Mouse (Mus musculus) layer of hippocampus, adult 9-11 months (tissue): Measurements from ENCODE around the gene Six5.

Experiments used
- DNase-seq: peaks from one replicate; pipeline ENCODE4 v3.0.0; 2022

Six5 gene

DNA sequence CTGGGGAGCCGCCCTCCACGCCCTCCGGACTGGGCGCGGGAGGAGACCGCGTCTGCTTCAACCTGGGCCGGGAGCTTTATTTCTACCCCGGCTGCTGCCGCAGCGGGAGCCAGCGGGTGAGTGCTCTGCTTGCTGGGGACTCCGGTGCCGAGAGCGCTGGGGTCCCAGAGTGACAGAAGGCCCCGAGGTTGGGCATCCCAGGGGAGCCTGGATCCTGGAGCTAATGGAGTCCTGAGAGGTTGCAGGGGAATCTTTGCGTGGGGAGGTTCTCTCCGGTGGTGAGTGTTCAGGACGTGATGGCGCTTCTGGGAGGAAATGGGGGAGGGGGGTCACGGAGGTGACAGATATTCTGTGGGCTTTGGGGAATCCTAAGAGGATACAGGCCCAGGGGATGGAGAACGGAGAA, 17.8 kb upstream of the Six5 start:
- DNase-seq = no peak

DNA sequence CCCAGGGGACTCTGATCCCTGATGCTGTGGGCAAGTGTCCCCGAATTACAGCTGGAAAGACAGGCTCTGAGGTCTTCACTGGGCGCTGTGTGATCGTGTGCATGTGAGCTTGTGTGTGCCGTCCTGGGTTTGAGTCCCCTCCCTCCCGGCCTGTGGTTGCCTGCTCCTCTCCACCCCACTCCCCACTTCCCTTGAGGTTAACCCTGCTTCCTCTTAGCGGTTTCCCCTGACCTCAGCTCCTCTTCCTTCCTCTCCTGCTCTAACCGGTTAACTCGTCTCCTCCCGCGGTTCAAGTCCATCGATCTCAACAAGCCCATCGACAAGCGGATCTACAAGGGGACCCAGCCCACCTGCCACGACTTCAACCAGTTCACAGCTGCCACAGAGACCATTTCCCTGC, 16.6 kb upstream of the Six5 start:
- DNase-seq = no peak

DNA sequence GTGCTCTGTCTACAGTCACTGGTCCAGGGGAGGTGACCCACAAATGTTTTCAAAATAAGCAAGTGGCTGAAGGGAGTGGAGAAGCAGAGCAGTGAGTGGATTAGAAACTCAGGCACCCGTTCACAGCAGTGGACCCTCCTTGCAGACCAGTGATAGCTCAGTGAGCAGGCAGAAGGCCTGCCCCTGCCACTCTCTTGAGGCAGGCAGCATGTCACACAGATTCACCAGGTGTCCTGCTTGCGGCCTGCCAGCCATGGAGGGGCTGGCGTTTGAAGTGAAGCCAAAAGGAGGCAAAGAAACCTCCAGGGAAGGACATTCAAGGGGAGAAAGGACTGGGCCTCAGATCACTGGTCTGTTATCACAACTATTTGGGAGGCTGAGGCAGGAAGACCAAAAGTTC, 15.7 kb upstream of the Six5 start:
- DNase-seq = no peak

DNA sequence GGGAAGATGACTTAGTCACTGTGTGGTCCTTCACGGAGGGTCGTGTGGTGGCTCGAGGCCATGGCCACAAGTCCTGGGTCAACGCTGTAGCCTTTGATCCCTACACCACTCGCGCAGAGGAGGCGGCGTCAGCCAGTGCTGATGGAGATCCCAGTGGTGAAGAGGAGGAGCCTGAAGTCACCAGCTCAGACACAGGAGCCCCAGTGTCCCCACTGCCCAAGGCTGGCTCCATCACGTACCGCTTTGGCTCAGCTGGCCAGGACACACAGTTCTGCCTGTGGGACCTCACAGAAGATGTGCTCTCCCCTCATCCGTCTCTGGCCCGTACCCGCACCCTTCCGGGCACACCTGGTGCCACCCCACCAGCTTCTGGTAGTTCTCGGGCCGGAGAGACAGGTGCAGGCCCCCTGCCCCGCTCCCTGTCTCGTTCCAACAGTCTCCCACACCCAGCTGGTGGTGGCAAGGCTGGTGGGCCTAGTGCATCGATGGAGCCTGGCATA, 13.9 kb upstream of the Six5 start:
- peak; percentile 63 for DNase-seq

DNA sequence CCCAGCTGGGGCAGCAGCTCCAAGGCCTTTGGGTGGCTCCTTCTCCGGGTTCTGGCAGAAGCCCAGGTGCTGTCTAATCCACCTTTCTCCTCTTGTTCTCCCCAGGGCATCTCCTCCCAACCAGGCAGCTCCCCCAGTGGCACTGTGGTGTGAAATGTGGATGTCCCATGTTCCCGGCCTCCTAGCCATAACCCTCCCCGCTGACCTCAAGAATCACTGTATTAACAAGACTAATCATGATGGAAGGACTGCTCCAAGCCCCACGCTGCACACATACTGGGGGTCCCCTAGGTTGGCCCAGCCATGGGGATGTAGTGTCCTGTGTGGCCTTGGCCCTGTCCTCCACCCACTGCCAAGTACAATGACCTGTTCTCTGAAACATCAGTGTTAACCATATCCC, 12.2 kb upstream of the Six5 start:
- DNase-seq = no peak

DNA sequence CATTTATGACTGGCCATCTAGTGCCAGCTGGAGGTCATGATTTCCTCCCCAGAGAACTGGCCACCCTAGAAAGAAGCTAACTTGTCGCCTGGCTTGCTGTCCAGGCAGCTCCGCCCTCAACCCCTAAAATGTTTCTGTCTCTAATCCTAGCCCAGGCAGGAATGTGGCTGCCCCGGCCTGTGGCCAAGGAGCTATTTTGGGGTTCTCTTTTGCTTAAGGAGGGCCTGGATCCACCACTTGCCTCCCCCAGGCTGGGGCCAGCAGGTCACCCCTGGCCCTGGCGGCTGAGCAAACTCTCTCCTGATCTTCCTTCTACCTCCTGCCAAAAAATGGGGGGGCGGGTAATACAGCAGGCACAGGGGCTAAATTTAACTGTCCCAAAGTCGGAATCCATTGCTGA, 11.3 kb upstream of the Six5 start:
- DNase-seq = no peak

DNA sequence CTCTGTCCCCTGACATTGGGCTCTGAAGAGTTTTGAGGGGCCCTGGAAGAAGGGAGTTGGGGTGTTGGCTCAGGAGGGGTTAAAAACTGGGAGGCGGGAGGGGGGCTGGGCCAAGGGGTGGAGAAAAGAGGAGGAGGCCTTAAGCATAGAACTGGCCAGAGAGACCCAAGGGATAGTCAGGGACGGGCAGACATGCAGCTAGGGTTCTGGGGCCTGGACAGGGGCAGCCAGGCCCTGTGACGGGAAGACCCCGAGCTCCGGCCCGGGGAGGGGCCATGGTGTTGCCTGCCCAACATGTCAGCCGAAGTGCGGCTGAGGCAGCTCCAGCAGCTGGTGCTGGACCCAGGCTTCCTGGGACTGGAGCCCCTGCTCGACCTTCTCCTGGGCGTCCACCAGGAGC, 10.7 kb upstream of the Six5 start, which contains the start of gene Dmpk:
Gene Dmpk (plus strand): TSS at position 149 of the 400 bp plus-strand sequence.
- DNase-seq = no peak

DNA sequence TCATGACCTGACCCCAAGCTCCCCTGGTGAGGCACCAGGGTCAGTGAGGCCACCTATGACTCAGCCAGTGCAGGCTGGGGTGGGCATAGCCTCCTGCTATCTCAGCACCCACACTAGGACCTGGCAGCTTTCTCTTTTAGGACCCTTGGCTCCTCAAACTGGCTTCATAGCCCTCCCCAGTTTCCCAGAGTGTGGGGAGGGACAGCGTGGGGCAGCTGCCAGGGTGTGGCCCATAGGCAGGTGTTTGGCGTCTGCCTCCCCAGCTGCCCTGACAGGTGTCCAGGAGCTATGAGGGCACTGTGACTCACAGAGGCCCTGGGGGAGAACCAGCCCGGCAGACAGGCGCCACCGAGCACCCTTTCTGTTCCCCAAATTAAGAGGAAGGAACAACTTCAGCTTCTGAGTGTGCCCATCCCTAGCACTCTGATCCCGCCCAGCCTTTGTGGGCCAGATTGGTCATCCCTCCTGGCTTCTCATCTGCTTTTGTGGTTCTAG, 10.1 kb upstream of the Six5 start:
- DNase-seq = no peak

DNA sequence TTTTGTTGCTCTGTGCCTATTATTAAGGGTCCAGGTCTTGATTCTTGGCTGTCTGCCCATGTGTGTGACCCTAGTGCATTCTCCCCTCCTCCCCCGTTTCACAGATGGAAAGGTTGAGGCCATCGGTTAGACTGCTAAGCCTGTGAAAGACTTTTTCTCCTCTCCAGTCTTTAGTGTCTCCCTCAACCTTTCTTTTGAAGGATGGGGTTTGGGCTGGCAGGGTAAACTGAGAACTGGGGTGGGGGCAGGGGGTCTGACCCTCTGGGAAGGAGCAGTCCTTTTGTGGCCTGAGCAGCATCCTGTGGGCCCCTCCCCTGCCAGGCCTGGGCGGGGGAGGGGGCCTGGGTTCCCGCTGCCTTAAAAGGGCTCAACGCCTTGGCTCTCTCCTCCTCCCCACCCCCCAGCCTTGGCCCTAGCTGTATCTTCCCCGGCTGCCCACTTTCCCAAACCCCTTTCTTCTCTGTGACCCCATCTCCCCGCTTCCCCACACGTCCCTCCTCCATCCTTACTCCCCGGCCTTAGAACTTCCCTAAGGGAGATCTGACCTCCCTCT, 9.4 kb upstream of the Six5 start:
- DNase-seq = no peak

DNA sequence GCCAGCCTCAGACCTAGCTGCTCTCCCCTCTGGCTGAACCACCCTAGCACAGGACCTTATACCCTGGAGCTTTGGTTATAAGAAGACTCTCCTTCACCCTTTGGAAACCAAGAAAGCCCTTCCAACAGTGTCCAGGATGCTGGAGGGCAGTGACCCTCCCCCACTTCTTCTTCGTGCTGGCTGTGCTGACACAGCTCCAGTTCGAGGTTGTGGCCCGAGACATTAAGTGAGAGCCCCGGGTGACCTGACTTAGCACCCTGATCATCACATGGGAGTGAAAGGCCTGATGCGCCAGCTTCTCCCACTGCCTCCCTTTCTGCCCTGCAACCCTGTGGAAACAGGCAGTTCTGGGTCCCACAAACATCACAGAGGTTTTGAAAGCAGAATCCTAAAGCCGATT, 8.9 kb upstream of the Six5 start:
- no peak for DNase-seq

DNA sequence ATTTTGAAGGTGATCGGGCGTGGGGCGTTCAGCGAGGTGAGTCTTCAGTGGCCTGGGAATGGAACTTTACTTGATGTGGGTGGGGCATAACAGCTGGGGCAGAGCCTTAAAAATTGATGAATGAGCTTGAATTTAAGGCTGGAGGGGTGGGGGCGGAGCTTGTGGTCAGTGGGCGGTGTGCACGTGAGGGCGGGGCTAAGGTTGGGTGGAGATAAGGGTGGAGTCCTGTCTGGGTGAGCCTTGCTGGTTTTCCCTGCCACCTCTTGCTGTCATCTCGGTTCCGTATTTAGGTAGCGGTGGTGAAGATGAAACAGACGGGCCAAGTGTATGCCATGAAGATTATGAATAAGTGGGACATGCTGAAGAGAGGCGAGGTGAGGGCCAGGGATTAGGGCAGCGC, 8.4 kb upstream of the Six5 start:
- no peak for DNase-seq

DNA sequence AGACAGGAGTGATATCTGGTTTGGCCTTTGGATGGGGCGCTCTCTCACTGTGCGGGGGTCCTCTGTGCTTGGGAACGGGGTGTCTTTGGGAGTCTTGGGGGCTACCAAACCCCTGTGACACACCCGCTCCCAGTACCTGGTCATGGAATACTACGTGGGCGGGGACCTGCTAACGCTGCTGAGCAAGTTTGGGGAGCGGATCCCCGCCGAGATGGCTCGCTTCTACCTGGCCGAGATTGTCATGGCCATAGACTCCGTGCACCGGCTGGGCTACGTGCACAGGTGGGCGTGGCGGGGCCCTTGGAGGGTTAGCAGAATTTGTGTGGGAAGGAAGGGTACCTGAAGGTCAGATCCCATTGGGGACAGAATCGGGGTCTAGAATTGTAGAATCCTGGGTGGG, 7.6 kb upstream of the Six5 start:
- no peak for DNase-seq

DNA sequence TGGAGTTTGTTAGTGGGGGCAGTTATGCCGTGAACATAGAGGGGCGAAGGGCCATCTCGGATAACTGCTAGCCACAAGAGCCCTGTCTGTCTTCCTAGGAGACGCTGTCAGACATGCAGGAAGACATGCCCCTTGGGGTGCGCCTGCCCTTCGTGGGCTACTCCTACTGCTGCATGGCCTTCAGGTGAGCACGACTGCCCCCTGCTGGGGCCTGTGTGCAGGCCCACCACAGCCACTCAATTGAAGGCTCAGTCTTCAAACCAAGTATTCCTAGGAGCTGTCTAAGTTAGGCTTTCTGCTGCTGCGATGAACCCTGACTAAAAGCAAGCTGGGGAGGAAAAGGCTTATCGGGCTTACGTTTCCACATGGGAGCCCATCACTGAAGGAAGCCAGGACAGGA, 5.6 kb upstream of the Six5 start:
- no peak for DNase-seq

DNA sequence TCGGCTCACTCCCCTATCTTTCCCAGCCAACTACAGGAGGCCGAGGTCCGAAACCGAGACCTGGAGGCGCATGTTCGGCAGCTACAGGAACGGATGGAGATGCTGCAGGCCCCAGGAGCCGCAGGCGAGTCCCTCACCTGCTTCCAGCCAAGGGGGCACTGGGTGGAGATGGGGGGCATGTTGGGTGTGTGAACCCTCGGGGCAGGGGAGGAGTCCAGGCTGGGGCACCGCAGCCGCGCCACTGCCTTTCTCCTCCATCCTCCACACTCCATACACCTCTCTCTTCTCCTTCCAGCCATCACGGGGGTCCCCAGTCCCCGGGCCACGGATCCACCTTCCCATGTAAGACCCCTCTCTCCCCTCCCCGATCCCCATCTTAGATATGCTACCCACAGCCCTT, 2.5 kb upstream of the Six5 start:
- DNase-seq = no peak

DNA sequence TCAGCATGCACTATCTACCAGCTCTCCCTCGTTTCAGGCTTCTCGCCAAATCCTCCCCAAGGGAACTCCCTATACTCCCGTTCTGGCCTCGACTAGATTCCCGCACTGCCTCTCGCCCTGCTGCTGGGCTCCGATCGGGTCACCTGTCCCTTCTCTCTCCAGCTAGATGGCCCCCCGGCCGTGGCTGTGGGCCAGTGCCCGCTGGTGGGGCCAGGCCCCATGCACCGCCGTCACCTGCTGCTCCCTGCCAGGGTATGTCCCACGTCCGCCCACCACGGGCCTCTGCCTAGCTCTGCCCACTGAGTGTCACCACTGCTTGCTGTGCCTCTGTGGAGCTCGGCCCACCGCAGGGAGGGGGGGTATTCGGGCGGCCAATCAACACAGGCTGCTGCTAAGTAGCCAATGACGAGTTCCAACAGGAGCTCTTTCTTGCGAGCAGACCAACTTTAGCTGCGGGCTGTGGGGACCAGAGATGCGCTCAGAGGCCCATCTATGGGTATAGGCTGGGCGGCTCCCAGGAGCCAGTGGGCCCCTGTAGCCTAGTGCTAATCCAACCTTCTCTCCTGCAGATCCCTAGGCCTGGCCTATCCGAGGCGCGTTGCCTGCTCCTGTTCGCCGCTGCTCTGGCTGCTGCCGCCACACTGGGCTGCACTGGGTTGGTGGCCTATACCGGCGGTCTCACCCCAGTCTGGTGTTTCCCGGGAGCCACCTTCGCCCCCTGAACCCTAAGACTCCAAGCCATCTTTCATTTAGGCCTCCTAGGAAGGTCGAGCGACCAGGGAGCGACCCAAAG, 1.8 kb upstream of the Six5 start:
- DNase-seq = no peak

DNA sequence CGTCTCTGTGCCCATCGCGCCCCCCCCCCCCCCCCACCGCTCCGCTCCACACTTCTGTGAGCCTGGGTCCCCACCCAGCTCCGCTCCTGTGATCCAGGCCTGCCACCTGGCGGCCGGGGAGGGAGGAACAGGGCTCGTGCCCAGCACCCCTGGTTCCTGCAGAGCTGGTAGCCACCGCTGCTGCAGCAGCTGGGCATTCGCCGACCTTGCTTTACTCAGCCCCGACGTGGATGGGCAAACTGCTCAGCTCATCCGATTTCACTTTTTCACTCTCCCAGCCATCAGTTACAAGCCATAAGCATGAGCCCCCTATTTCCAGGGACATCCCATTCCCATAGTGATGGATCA, 1.2 kb upstream of the Six5 start:
- DNase-seq = peak; percentile 74

DNA sequence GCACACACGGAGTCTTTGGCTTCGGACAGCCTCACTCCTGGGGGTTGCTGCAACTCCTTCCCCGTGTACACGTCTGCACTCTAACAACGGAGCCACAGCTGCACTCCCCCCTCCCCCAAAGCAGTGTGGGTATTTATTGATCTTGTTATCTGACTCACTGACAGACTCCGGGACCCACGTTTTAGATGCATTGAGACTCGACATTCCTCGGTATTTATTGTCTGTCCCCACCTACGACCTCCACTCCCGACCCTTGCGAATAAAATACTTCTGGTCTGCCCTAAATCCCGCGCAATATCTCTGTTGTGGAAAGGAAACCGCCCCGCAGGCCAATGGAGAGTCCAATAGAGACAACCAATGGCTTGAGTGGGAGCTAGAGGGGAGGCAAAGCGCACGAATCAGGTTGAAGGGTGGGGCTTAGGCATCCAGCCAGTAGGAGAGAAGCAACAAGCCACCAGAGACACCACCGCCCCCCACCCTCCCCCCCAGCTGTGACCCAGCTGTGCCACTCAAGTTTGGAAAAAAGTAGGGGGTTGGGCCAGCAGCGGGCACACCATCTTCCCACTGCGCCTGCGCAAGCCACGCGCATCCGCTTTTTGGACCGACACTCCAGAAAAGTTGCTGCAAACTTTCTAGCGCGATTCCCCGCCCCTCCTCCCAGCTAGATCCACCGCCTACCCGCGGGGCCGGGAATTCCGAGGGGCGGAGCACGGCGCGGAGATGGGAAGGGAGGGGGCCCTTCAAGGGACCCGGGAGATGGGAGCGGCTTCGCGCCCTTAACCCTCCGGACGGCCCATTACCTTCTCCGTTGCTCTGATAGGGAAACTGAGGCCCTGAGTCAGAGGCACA, 633 bp upstream of the Six5 start:
- DNase-seq = peak; percentile 85

DNA sequence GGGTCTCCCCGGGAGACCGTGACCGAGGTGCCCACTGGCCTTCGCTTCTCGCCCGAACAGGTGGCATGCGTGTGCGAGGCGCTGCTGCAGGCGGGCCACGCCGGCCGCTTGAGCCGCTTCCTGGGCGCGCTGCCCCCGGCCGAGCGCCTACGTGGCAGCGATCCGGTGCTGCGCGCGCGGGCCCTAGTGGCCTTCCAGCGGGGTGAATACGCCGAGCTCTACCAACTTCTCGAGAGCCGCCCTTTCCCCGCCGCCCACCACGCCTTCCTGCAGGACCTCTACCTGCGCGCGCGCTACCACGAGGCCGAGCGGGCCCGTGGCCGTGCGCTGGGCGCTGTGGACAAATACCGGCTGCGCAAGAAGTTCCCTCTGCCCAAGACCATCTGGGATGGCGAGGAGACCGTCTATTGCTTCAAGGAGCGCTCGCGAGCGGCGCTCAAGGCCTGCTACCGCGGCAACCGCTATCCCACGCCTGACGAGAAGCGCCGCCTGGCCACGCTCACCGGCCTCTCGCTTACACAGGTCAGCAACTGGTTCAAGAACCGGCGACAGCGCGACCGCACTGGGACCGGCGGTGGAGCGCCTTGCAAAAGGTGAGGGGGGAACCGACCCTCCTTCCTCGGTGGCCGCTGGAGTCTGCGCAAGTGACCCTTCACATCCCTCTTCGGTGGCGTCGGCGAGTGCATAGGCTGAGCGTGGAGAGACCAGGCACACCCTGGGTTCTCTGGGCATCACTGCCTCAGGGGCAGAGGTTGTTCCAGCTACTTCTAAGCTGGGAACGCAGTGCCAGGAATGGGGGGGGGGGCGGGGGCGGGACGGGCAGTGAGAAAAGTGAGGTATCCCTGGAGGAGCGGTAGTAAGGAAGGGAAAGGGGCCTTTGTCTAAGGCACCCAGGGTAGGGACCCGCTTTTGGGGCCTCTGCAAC, 694 bp downstream of the Six5 start:
- DNase-seq = no peak

DNA sequence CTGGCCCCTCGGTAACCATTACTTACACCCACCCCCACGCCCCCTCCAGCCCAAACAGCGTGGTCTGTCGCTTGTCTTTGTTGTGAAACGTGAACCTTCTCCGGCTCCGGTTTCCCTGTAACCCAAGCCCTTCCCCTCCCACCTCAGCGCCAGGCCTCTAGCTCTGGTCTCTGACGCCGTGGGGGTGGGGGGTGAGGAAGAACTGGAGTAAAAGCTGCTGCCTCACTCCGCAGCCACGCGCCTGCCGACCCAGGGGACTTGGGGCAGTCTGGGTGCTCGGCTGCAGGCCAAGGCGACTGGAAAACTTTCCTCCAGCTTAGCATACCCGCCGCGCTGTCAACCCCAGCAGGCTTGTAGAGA, 1.3 kb downstream of the Six5 start:
- no peak for DNase-seq

DNA sequence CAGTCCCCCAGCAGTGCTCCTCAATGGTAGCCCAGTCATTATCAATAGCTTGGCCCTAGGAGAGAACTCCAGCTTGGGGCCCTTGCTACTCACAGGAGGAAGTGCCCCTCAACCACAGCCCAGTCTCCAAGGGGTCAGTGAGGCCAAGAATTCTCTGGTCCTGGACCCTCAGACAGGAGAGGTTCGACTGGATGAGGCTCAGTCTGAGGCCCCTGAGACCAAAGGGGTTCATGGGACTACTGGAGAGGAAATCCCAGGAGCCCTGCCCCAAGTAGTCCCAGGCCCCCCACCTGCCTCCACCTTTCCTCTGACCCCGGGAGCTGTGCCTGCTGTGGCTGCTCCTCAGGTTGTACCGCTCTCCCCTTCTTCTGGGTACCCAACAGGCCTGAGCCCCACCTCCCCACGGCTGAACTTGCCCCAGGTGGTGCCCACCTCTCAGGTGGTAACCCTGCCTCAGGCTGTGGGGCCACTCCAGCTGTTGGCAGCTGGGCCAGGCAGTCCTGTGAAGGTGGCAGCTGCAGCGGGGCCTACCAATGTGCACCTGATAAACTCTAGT, 2.1 kb downstream of the Six5 start:
- no peak for DNase-seq

DNA sequence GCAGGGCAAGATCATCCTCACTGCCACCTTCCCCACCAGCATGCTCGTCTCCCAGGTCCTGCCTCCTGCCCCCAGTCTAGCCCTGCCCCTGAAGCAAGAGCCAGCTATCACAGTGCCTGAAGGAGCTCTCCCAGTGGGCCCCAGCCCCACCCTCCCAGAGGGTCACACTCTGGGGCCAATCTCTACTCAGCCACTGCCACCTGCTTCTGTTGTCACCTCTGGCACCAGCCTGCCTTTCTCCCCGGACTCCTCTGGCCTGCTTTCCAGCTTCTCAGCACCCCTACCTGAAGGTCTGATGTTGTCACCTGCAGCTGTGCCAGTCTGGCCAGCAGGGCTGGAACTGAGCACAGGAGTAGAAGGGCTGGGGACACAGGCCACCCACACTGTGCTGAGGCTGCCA, 2.8 kb downstream of the Six5 start:
- DNase-seq = no peak

DNA sequence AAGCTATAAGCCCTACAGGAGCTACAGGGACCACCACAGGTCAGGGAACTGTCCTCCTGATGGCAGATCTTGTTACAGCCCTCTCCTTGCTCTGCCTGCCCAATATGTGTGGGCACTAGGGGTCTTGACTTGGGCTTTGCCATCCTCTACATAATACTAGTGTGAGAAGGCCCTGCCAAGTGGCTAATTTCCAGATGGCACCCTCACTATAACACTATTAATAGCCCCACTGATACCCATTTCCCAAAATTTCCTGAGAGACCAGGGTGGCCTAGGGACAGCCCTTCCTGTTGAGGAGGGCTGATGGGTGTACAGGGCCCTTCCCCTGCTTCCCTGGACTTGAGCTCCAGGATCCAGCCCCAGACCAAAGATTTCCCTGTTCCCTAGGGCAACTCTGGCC, 3.5 kb downstream of the Six5 start:
- DNase-seq = no peak
